Mouse (Mus musculus) E14TG2a.4 (cell line): ENCODE data around the gene Gm42417.
A peak's percentile ranks its signal among the peaks of the same experiment; 100 is the strongest.

Experiments used
- H3K27me3 ChIP-seq: 2 replicates; pipeline ENCODE4 v1.6.1; 2014; ENCODE audit warnings: low read length, control low read depth; ENCODE audit not compliant: insufficient read depth
- H3K36me3 ChIP-seq: 2 replicates; pipeline ENCODE4 v1.6.1; 2014; ENCODE audit warnings: low read length, control low read depth; ENCODE audit not compliant: insufficient read depth
- H3K4me1 ChIP-seq: replicated peaks from 2 replicates; pipeline ENCODE4 v1.6.1; 2014; ENCODE audit warnings: low read depth, low read length, control low read depth
- H3K4me3 ChIP-seq: replicated peaks from 2 replicates; pipeline ENCODE4 v1.5.1; 2014; ENCODE audit warnings: mild to moderate bottlenecking, low read length
- H3K9me3 ChIP-seq: 2 replicates; pipeline ENCODE4 v1.6.1; 2014; ENCODE audit warnings: low read length, control low read depth
- CTCF ChIP-seq: conservative IDR thresholded peaks from 2 replicates; pipeline ENCODE4 v1.5.1; 2014; ENCODE audit warnings: low read length
- NANOG ChIP-seq: IDR thresholded peaks from 2 replicates; pipeline ENCODE4 v1.6.1; 2014; ENCODE audit warnings: borderline replicate concordance, low read length, mixed read lengths
- POU5F1 ChIP-seq: IDR thresholded peaks from 2 replicates; pipeline ENCODE4 v1.6.1; 2014; ENCODE audit warnings: low read length, borderline replicate concordance

Gene Gm42417

DNA sequence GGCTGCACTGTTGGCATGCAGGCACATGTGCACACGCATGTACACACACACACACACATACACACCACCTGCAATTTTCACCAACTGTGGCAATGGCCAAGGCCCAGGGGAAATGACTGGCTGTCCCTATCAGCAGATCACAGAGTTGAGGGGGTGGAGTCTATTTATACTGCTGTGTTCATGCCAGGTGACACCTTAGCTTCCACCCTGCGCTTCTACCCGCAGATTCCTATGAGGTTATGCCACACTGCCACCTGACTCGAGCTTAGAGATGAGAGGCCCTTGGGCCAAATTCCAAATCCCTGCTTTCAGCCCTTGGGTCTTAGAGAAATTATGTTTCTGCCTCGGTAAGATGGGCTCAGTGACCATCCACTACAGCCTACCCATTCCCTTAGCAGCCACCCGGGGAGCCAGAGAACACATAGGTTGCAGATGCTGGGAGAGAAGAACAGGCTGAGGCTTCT is 4.6 kb downstream of the Gm42417 start:
- Histone ChIP-seq H3K27me3 (no peaks in the 10 kb centered on the region), H3K36me3 (peaks cover 27% of the 10 kb centered on the region), H3K9me3 (no peaks in the 10 kb centered on the region), H3K4me3 (no peak overlapping the region), H3K4me1 (peaks cover 41% of the 10 kb centered on the region)
- no peak for TF ChIP-seq NANOG
- TF ChIP-seq POU5F1, result no peak
- no peak for TF ChIP-seq CTCF

DNA sequence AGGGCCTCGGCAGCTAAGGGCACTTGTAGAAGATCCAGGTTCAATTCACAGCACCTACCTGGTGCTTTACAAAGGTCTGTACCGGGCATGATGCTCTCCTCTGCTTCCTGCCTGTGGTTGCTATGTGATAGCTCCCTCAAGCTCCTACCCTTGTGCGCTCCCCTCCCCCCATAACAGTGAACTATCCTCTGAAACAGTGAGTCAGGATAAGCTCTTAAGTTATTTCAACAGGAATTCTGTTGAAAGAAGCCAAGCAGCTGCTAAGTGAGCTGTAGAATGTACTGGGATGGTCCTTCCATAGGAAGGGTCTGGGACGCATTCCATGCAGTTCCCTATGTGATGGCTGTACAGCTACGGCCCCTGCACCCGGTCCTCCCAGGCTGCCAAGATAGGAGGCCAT is 5.7 kb downstream of the Gm42417 start:
- Histone ChIP-seq H3K36me3 (peaks cover 18% of the 10 kb centered on the region), H3K4me3 (no peak overlapping the region), H3K27me3 (no peaks in the 10 kb centered on the region), H3K4me1 (peaks cover 45% of the 10 kb centered on the region), H3K9me3 (no peaks in the 10 kb centered on the region)
- TF ChIP-seq NANOG, result no peak
- TF ChIP-seq CTCF, result no peak
- no peak for TF ChIP-seq POU5F1

DNA sequence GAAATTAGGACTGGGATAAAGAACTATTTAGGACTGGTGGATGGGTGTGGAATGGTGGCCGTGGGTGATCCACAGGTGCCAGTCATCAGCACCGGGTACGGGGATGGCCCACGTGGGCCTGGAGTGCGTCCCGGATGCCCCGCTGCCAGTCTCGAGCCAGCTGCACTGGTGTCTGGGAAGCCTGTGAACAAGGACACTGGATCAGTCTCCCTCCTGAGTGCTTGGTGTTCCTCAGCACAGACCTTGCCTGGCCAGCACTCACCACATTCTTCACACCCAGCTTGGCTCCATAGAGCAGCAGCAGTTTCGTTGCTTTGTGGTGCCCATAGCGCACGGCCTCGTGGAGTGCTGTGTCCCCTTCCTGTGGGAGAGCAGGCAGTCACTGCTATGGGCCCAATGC is 7.8 kb downstream of the Gm42417 start:
- peak overlapping the region; percentile 61 for H3K4me3 ChIP-seq
- H3K4me1 ChIP-seq, result peaks cover 64% of the 10 kb centered on the region

DNA sequence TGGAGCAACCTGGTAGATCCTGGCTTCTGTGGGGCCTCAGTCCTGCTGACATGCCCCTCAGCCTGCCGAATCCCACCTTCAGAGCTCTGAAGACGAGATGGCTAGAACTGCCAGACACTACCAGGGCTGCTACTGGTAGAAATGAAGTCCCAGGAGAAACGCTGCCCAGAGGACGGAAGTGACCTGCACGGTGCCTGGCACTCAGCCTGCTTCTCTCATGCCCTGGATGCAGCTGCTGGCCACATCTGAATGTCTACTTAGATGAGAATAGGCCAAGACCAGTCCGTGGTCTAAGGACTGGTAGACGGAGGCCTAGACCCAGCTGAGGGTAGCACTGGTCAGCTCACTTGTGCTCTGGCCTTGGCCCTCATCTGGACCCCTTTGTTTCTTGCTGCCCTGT is 8.3 kb downstream of the Gm42417 start:
- Histone ChIP-seq H3K4me3 (no peak overlapping the region), H3K36me3 (peaks cover 24% of the 10 kb centered on the region), H3K27me3 (no peaks in the 10 kb centered on the region), H3K9me3 (no peaks in the 10 kb centered on the region), H3K4me1 (peaks cover 64% of the 10 kb centered on the region)
- TF ChIP-seq NANOG, result no peak
- TF ChIP-seq POU5F1, result no peak
- no peak for TF ChIP-seq CTCF

More for the DNA sequence above, 7.8 kb downstream of the Gm42417 start:
- Histone ChIP-seq H3K9me3 (no peaks in the 10 kb centered on the region), H3K27me3 (no peaks in the 10 kb centered on the region), H3K36me3 (peaks cover 19% of the 10 kb centered on the region)
- TF ChIP-seq NANOG (no peak), CTCF (no peak), POU5F1 (no peak)

DNA sequence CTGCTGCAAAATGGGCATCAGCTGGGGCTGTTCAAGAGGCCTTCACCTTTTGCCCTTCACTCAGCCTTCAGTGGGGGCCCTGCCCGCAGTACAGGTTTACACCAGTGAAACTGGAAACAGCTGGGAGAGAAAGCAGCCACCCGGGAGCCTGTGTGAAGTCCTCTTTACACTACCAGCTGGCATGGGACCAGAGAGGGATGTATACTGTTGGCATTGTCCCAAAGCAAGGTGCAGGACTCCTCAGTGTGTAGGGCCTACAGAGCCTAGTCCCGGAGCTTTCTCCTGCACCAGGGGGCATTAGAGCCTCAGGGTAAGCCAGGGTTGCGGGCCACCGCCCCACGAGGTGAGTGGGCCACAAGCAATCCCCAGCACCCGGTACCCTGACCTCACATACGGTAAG is 8.7 kb downstream of the Gm42417 start:
- TF ChIP-seq CTCF (no peak), POU5F1 (no peak), NANOG (no peak)
- Histone ChIP-seq H3K9me3 (no peaks in the 10 kb centered on the region), H3K36me3 (peaks cover 28% of the 10 kb centered on the region), H3K4me3 (no peak overlapping the region), H3K4me1 (peaks cover 69% of the 10 kb centered on the region), H3K27me3 (no peaks in the 10 kb centered on the region)

DNA sequence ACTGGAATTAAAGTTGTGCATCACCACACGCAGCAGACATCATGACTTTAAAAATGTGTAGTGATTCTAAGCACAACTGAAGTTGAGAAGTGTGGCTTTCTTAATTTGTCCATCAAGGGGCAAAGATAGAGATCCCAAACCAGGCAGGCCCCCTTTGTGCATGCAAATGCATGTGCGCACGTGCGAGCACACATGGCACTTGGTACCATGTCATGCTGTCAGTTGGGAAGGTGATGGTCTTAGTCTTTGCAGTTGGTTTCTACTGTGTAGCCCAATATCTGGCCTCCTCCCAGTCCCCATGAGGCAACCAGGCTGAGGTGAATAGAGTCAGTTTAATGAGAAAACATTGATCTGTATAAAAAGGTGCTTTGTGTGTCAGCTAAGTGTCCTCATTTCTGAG is 9.4 kb downstream of the Gm42417 start:
- TF ChIP-seq POU5F1 (no peak), NANOG (no peak), CTCF (no peak)
- peaks cover 35% of the 10 kb centered on the region for H3K36me3 ChIP-seq
- H3K27me3 ChIP-seq, result no peaks in the 10 kb centered on the region
- peaks cover 75% of the 10 kb centered on the region for H3K4me1 ChIP-seq
- no peaks in the 10 kb centered on the region for H3K9me3 ChIP-seq
- H3K4me3 ChIP-seq, result no peak overlapping the region

DNA sequence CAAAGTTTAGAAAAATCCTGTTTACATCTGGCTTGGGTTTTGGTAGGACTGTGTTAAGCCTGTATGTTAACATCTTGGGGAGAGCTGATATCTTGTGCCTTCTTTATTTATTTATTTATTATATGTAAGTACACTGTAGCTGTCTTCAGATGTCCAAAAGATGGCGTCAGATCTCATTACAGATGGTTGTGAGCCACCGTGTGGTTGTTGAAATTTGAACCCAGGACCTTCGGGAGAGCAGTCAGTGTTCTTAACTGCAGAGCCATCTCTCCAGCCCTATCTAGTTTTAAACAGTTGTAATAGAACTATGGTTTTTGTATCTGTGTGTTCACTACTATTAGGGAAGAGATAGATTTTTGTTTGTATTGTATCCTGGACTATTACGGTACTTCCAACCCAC is 10.0 kb downstream of the Gm42417 start:
- no peaks in the 10 kb centered on the region for H3K27me3 ChIP-seq
- TF ChIP-seq NANOG (no peak), POU5F1 (no peak), CTCF (no peak)
- peaks cover 41% of the 10 kb centered on the region for H3K36me3 ChIP-seq
- no peak overlapping the region for H3K4me3 ChIP-seq
- peaks cover 77% of the 10 kb centered on the region for H3K4me1 ChIP-seq
- H3K9me3 ChIP-seq, result no peaks in the 10 kb centered on the region

DNA sequence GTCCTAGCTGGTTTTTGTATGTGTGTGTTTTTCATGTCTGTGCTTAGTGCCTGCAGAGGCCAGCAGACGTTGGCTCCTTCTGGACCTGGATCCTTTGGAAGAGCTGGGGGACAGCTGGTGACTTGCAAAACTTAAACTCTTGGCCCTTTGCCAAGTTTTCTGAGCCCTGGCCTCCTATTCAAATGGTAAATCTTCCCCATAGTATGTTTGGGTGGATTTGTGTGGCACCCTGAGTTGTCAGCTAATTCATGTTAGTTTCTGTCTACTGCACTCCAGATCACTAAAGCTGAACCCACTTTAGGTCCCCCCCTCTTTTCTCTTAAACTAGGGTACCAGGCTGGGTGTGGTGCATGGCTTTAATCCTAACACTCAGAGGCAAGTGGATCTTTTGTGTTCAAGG is 10.9 kb downstream of the Gm42417 start:
- H3K36me3 ChIP-seq, result peaks cover 50% of the 10 kb centered on the region
- no peaks in the 10 kb centered on the region for H3K9me3 ChIP-seq
- H3K4me1 ChIP-seq, result peaks cover 68% of the 10 kb centered on the region
- H3K27me3 ChIP-seq, result no peaks in the 10 kb centered on the region
- no peak overlapping the region for H3K4me3 ChIP-seq
- TF ChIP-seq NANOG (no peak), POU5F1 (no peak), CTCF (no peak)

DNA sequence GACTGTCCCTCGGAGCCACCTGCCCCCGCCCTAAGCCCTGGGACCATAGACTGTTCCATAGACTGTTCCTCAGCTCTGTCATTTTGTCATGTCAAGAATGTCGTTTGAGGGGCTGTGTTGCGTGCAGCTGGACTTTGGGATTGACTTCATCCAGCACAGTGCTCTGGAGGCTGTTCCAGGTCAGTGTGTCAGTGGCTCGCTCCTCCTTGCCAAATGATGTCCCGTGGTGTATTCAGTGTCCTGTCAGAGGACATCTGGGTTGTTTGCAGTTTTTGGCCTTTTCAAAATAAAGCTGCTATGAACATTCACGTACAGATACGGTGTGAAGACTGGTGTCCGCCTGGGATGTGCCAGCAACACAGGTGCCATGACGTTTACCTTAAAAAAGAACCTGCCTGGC is 12.3 kb downstream of the Gm42417 start:
- peaks cover 67% of the 10 kb centered on the region for H3K4me1 ChIP-seq
- TF ChIP-seq POU5F1 (no peak), NANOG (no peak), CTCF (no peak)
- no peak overlapping the region for H3K4me3 ChIP-seq
- no peaks in the 10 kb centered on the region for H3K27me3 ChIP-seq
- peaks cover 64% of the 10 kb centered on the region for H3K36me3 ChIP-seq
- H3K9me3 ChIP-seq, result no peaks in the 10 kb centered on the region
